26 mouse cellular contexts compared by ENCODE assay signal in genomic region chr4:154099361-154099760, GRCm38 (mm10). TPM values are rescaled to one million over a fixed set of nuclear protein-coding genes. Genes with fewer than 3 reads are reported as not detected.
DNase-seq lines count a peak whose midpoint lies in the region; ATAC-seq and TF ChIP-seq lines count a peak whose summit lies in the region.
"Had no signal": no experiment of that assay in that cellular context is flagged by ENCODE, and none has a peak within 500 bp of the region (broad histone marks: within the 10 kb centered on the region; RNA-seq: fewer than 3 reads in every experiment).

No protein-coding gene starts in this region.

- no peak overlapping the region for H3K4me2 ChIP-seq in hindbrain, embryonic 11.5 days (replicated peaks; ENCODE audit: low read depth, low read length)
- H3K4me2 ChIP-seq in hindbrain, embryonic 16.5 days (ENCODE audit: low read length) = no peak overlapping the region
- no peak overlapping the region for H3K4me2 ChIP-seq in heart, embryonic 11.5 days
- H3K4me2 ChIP-seq: embryonic facial prominence, embryonic 13.5 days; forebrain, embryonic 13.5 days; heart, embryonic 15.5 days had no signal

- H3K9ac ChIP-seq in hindbrain, embryonic 11.5 days (ENCODE audit: low read depth, low read length) = no peak overlapping the region
- no peak overlapping the region for H3K9ac ChIP-seq in hindbrain, embryonic 16.5 days (ENCODE audit: low read depth, low read length)
- no peak overlapping the region for H3K9ac ChIP-seq in heart, embryonic 11.5 days (ENCODE audit: low read depth, low read length)
- H3K9ac ChIP-seq: embryonic facial prominence, embryonic 13.5 days; forebrain, embryonic 13.5 days; heart, embryonic 15.5 days had no signal

- no peak for TF ChIP-seq CTCF in brain, embryonic 14.5 days (IDR thresholded peaks at IDR 0.05; ENCODE audit: borderline replicate concordance, extremely low read depth, insufficient read depth, insufficient read length)

- H3K36me3 ChIP-seq in hindbrain, embryonic 11.5 days (ENCODE audit: control insufficient read depth, insufficient read depth, low read length) = no peaks in the 10 kb centered on the region
- H3K36me3 ChIP-seq in hindbrain, embryonic 16.5 days (ENCODE audit: control insufficient read depth, insufficient read depth, low read length) = no peaks in the 10 kb centered on the region
- no peaks in the 10 kb centered on the region for H3K36me3 ChIP-seq in heart, embryonic 11.5 days (ENCODE audit: control insufficient read depth, insufficient read depth, low read length)
- H3K36me3 ChIP-seq: embryonic facial prominence, embryonic 13.5 days; heart, embryonic 10.5 days; heart, embryonic 15.5 days had no signal

- peak; percentile 50 to 51 for DNase-seq in cerebellum, postnatal 25 days
- peak; percentile 24 for DNase-seq in hindbrain, embryonic 11.5 days (ENCODE audit: low spot score)
- peak; percentile 10 for DNase-seq in brain, embryonic 14.5 days (ENCODE audit: low read depth)
- DNase-seq in retina, adult 2 months (ENCODE audit: low read depth, low spot score) = peak; percentile 16
- no peak for DNase-seq in gastrocnemius, postnatal 25 days
- DNase-seq: adrenal gland, postnatal 14 days; heart, adult 18-20 months; heart, postnatal 14 days; kidney, adult 2 months had no signal

- 50% methylated on average over 7 of the region's 7 CpGs for WGBS in hindbrain, embryonic 11.5 days
- 63% methylated on average over 7 of the region's 7 CpGs for WGBS in hindbrain, embryonic 16.5 days
- WGBS in heart, embryonic 11.5 days (ENCODE audit: insufficient replicate concordance) = 27% methylated on average over 7 of the region's 7 CpGs

- TF ChIP-seq POLR2A in brain, embryonic 14.5 days (IDR thresholded peaks at IDR 0.05; ENCODE audit: borderline replicate concordance, extremely low read depth, insufficient read depth, insufficient read length, poor library complexity, severe bottlenecking) = no peak

- H3K4me1 ChIP-seq in hindbrain, embryonic 11.5 days (replicated peaks; ENCODE audit: control insufficient read depth, insufficient read depth, low read length) = no peaks in the 10 kb centered on the region
- no peaks in the 10 kb centered on the region for H3K4me1 ChIP-seq in hindbrain, embryonic 16.5 days (ENCODE audit: control insufficient read depth, insufficient read depth, low read depth, low read length)
- no peaks in the 10 kb centered on the region for H3K4me1 ChIP-seq in heart, embryonic 11.5 days (ENCODE audit: control insufficient read depth, insufficient read depth, low read length)
- H3K4me1 ChIP-seq: heart, embryonic 10.5 days; heart, embryonic 15.5 days had no signal

- H3K4me3 ChIP-seq in hindbrain, embryonic 11.5 days (ENCODE audit: low read depth, low read length) = no peak overlapping the region
- no peak overlapping the region for H3K4me3 ChIP-seq in hindbrain, embryonic 16.5 days (ENCODE audit: low read length)
- no peak overlapping the region for H3K4me3 ChIP-seq in heart, embryonic 11.5 days (ENCODE audit: low read depth, low read length)
- H3K4me3 ChIP-seq: embryonic facial prominence, embryonic 13.5 days; forebrain, embryonic 13.5 days; heart, embryonic 10.5 days; heart, embryonic 15.5 days had no signal

- no peaks in the 10 kb centered on the region for H3K9me3 ChIP-seq in hindbrain, embryonic 11.5 days (ENCODE audit: control insufficient read depth, low read length)
- H3K9me3 ChIP-seq in hindbrain, embryonic 16.5 days (ENCODE audit: control insufficient read depth, low read length) = no peaks in the 10 kb centered on the region
- no peaks in the 10 kb centered on the region for H3K9me3 ChIP-seq in heart, embryonic 11.5 days (replicated peaks; ENCODE audit: control insufficient read depth, low read length)
- H3K9me3 ChIP-seq: embryonic facial prominence, embryonic 13.5 days; forebrain, embryonic 13.5 days; heart, embryonic 10.5 days; heart, embryonic 15.5 days had no signal

- no peak for ATAC-seq in cerebellum, adult (ENCODE audit: insufficient number of reproducible peaks, low FRiP score, low TSS enrichment)
- ATAC-seq in hindbrain, embryonic 11.5 days (ENCODE audit: low FRiP score) = no peak
- ATAC-seq in hindbrain, embryonic 16.5 days = no peak
- ATAC-seq in heart, embryonic 11.5 days (replicated peaks; ENCODE audit: insufficient number of reproducible peaks, low FRiP score, low TSS enrichment) = no peak
- ATAC-seq: activated CD4-positive, CD25-positive, alpha-beta regulatory T cell, adult 4 months; forebrain, embryonic 13.5 days; intestine, embryonic 16.5 days; Patski had no signal

- H3K27ac ChIP-seq in hindbrain, embryonic 11.5 days (ENCODE audit: low read depth, low read length) = no peak overlapping the region
- no peak overlapping the region for H3K27ac ChIP-seq in hindbrain, embryonic 16.5 days (ENCODE audit: low read depth, low read length)
- H3K27ac ChIP-seq in heart, embryonic 11.5 days (ENCODE audit: low read depth, low read length) = no peak overlapping the region
- H3K27ac ChIP-seq: embryonic facial prominence, embryonic 13.5 days; forebrain, embryonic 13.5 days; heart, embryonic 10.5 days; heart, embryonic 15.5 days had no signal

- peaks cover 2% of the 10 kb centered on the region for H3K27me3 ChIP-seq in hindbrain, embryonic 11.5 days (ENCODE audit: control insufficient read depth, insufficient read depth, low read length)
- no peaks in the 10 kb centered on the region for H3K27me3 ChIP-seq in hindbrain, embryonic 16.5 days (replicated peaks; ENCODE audit: control insufficient read depth, insufficient read depth, low read length)
- H3K27me3 ChIP-seq in heart, embryonic 11.5 days (ENCODE audit: control insufficient read depth, insufficient read depth, low read length) = peaks cover 54% of the 10 kb centered on the region
- H3K27me3 ChIP-seq: CH12.LX, Patski had no signal

RNA-seq across cellular contexts. Expression of gene Trp73, which starts 40.6 kb away (rescaled TPM):
- polyA plus RNA-seq in hindbrain, embryonic 11.5 days (2014; fragmentation: Nextera tagmentation; extraction: Ambion mirVana) = 1.6 and 2.2 TPM in 2 replicates
- polyA plus RNA-seq in hindbrain, embryonic 16.5 days (2015; fragmentation: Nextera tagmentation; extraction: Ambion mirVana) = 0.84 and 1.3 TPM in 2 replicates
- polyA plus RNA-seq in brain, embryonic 14.5 days (2012; rRNA removed) = 3.0 and 3.6 TPM in 2 replicates
- not detected in 2 replicates for polyA plus RNA-seq in heart, embryonic 11.5 days (2014; fragmentation: Nextera tagmentation; extraction: Ambion mirVana)
- under 1 TPM in 1 of 2 experiments, not detected in 1; 0.38 TPM for total RNA-seq in gastrocnemius, postnatal 25 days (2021)
- total RNA-seq: adrenal gland, adult 18-20 months; adrenal gland, postnatal 14 days; common myeloid progenitor, adult 5-6 weeks; gastrocnemius, adult 8-10 months; hematopoietic stem cell, adult 5-6 weeks had no signal
- polyA plus RNA-seq: activated CD4-positive, CD25-positive, alpha-beta regulatory T cell, adult 4 months had no signal

RNA-seq across cellular contexts. Expression of gene Wrap73, which starts 42.8 kb away (rescaled TPM):
- 43.8 and 45.9 TPM in 2 replicates for polyA plus RNA-seq in hindbrain, embryonic 11.5 days (2014; fragmentation: Nextera tagmentation; extraction: Ambion mirVana)
- 45.2 and 45.4 TPM in 2 replicates for polyA plus RNA-seq in hindbrain, embryonic 16.5 days (2015; fragmentation: Nextera tagmentation; extraction: Ambion mirVana)
- 42.5 and 64.5 TPM in 2 replicates for polyA plus RNA-seq in brain, embryonic 14.5 days (2012; rRNA removed)
- polyA plus RNA-seq in heart, embryonic 11.5 days (2014; fragmentation: Nextera tagmentation; extraction: Ambion mirVana) = 22.1 and 26.5 TPM in 2 replicates
- 1 to 10 TPM; 7.9 to 9.7 TPM for total RNA-seq in gastrocnemius, postnatal 25 days (2021)

RNA-seq across cellular contexts. Expression of gene Ccdc27, which starts 56.9 kb away (rescaled TPM):
- not detected in 2 replicates for polyA plus RNA-seq in hindbrain, embryonic 11.5 days (2014; fragmentation: Nextera tagmentation; extraction: Ambion mirVana)
- not detected in 2 replicates for polyA plus RNA-seq in hindbrain, embryonic 16.5 days (2015; fragmentation: Nextera tagmentation; extraction: Ambion mirVana)
- not detected in 2 replicates for polyA plus RNA-seq in brain, embryonic 14.5 days (2012; rRNA removed)
- not detected in 2 replicates for polyA plus RNA-seq in heart, embryonic 11.5 days (2014; fragmentation: Nextera tagmentation; extraction: Ambion mirVana)
- total RNA-seq in gastrocnemius, postnatal 25 days (2021) = not detected
- total RNA-seq: adrenal gland, adult 18-20 months; adrenal gland, postnatal 14 days; CH12.LX; common myeloid progenitor, adult 5-6 weeks; gastrocnemius, adult 8-10 months; gastrocnemius, postnatal 4 days; heart, adult 18-20 months; heart, postnatal 14 days; hematopoietic stem cell, adult 5-6 weeks had no signal
- polyA plus RNA-seq: activated CD4-positive, CD25-positive, alpha-beta regulatory T cell, adult 4 months; cerebellum, adult 2 months; embryonic facial prominence, embryonic 13.5 days; forebrain, embryonic 13.5 days; heart, embryonic 10.5 days; heart, embryonic 15.5 days; intestine, embryonic 16.5 days; kidney, adult 2 months had no signal
